Mouse (Mus musculus): ENCODE data around the gene Ppox. TPM values are rescaled to one million over a fixed set of nuclear protein-coding genes. Genes with fewer than 3 reads are reported as not detected.

Ppox gene
- total and polyA plus RNA-seq, 3 experiments, result 27.0 to 168 (median 53.0) TPM

- peaks cover 47% of the 10 kb centered on the region for H3K36me3 ChIP-seq (replicated peaks)
- ATAC-seq (ENCODE audit: extremely low read depth, insufficient number of reproducible peaks, low FRiP score, poor library complexity, severe bottlenecking), result no peak
- TF ChIP-seq GATA1 (IDR thresholded peaks at IDR 0.05; ENCODE audit: borderline replicate concordance, low read length) (no peak), TAL1 (conservative IDR thresholded peaks at IDR 0.05; ENCODE audit: low read depth, low read length) (0 out of 2 replicates have a peak, but pooled peaks have one; percentile 13)
- H3K27me3 ChIP-seq (ENCODE audit: insufficient read depth, low read length), result no peaks in the 10 kb centered on the region
- H3K4me3 ChIP-seq (ENCODE audit: low read depth, low read length), result peak overlapping the region; percentile 97
- DNase-seq (ENCODE audit: low spot score), result no peak
- H3K4me1 ChIP-seq (ENCODE audit: insufficient read depth, low read depth, low read length), result peaks cover 69% of the 10 kb centered on the region
- H3K9me3 ChIP-seq (replicated peaks), result no peaks in the 10 kb centered on the region
These were observed 9.8 kb downstream of the Ppox start for GRCm38 (mm10) chr1:171271196-171271595.

- H3K4me1 ChIP-seq (ENCODE audit: insufficient read depth, low read depth, low read length), result peaks cover 63% of the 10 kb centered on the region
- H3K36me3 ChIP-seq (replicated peaks), result peaks cover 41% of the 10 kb centered on the region
- H3K4me3 ChIP-seq (ENCODE audit: low read depth, low read length), result peak overlapping the region; percentile 97
- no peak for DNase-seq (ENCODE audit: low spot score)
- ATAC-seq (ENCODE audit: extremely low read depth, insufficient number of reproducible peaks, low FRiP score, poor library complexity, severe bottlenecking), result no peak; the same call in 1 of the 2 replicates
- H3K9me3 ChIP-seq (replicated peaks), result no peaks in the 10 kb centered on the region
- TF ChIP-seq TAL1 (conservative IDR thresholded peaks at IDR 0.05; ENCODE audit: low read depth, low read length) (no peak), GATA1 (IDR thresholded peaks at IDR 0.05; ENCODE audit: borderline replicate concordance, low read length) (no peak), CTCF (IDR thresholded peaks at IDR 0.05; ENCODE audit: low read depth, low read length) (no peak)
- no peaks in the 10 kb centered on the region for H3K27me3 ChIP-seq (ENCODE audit: insufficient read depth, low read length)
These were observed 10.4 kb downstream of the Ppox start for GRCm38 (mm10) chr1:171270573-171270900.

GRCm38 (mm10) chr1:171269848-171270572, 11.0 kb downstream of the Ppox start, which contains the start of gene B4galt3:
Gene B4galt3, plus strand, starts transcription at chr1:171270328.
- H3K36me3 ChIP-seq (replicated peaks), result peaks cover 36% of the 10 kb centered on the region
- peak within 1 kb of the TSS; percentile 97 for H3K4me3 ChIP-seq (ENCODE audit: low read depth, low read length)
- H3K9me3 ChIP-seq (replicated peaks), result no peaks in the 10 kb centered on the region
- H3K4me1 ChIP-seq (ENCODE audit: insufficient read depth, low read depth, low read length), result peaks cover 60% of the 10 kb centered on the region
- H3K27me3 ChIP-seq (ENCODE audit: insufficient read depth, low read length), result no peaks in the 10 kb centered on the region
- DNase-seq (ENCODE audit: low spot score) (peak; percentile 90), ATAC-seq (ENCODE audit: extremely low read depth, insufficient number of reproducible peaks, low FRiP score, poor library complexity, severe bottlenecking) (peak; percentile 87)
- no peak for TF ChIP-seq CTCF (IDR thresholded peaks at IDR 0.05; ENCODE audit: low read depth, low read length)
- no peak for TF ChIP-seq GATA2 (IDR thresholded peaks at IDR 0.05; ENCODE audit: borderline replicate concordance, low read depth, low read length)
- TF ChIP-seq GATA1 (IDR thresholded peaks at IDR 0.05; ENCODE audit: borderline replicate concordance, low read length), result no peak
- no peak for TF ChIP-seq POLR2AphosphoS5 (IDR thresholded peaks at IDR 0.05; ENCODE audit: insufficient replicate concordance, low read depth, low read length)
- TF ChIP-seq TAL1 (conservative IDR thresholded peaks at IDR 0.05; ENCODE audit: low read depth, low read length), result no peak

- no peak for ATAC-seq (ENCODE audit: extremely low read depth, insufficient number of reproducible peaks, low FRiP score, poor library complexity, severe bottlenecking)
- H3K36me3 ChIP-seq (replicated peaks), result peaks cover 19% of the 10 kb centered on the region
- no peaks in the 10 kb centered on the region for H3K9me3 ChIP-seq (replicated peaks)
- no peaks in the 10 kb centered on the region; the same call in 1 of the 2 replicates for H3K27me3 ChIP-seq (ENCODE audit: insufficient read depth, low read length)
- TF ChIP-seq GATA1 (IDR thresholded peaks at IDR 0.05; ENCODE audit: borderline replicate concordance, low read length) (no peak), GATA2 (IDR thresholded peaks at IDR 0.05; ENCODE audit: borderline replicate concordance, low read depth, low read length) (no peak), CTCF (IDR thresholded peaks at IDR 0.05; ENCODE audit: low read depth, low read length) (no peak), POLR2AphosphoS5 (IDR thresholded peaks at IDR 0.05; ENCODE audit: insufficient replicate concordance, low read depth, low read length) (no peak), TAL1 (conservative IDR thresholded peaks at IDR 0.05; ENCODE audit: low read depth, low read length) (no peak)
- H3K4me3 ChIP-seq (ENCODE audit: low read depth, low read length), result no peak overlapping the region
- peaks cover 45% of the 10 kb centered on the region for H3K4me1 ChIP-seq (ENCODE audit: insufficient read depth, low read depth, low read length)
- no peak for DNase-seq (ENCODE audit: low spot score)
These were observed 12.6 kb downstream of the Ppox start for GRCm38 (mm10) chr1:171268341-171268740.

- peaks cover 13% of the 10 kb centered on the region for H3K27me3 ChIP-seq (ENCODE audit: insufficient read depth, low read length)
- TF ChIP-seq GATA2 (IDR thresholded peaks at IDR 0.05; ENCODE audit: borderline replicate concordance, low read depth, low read length) (no peak), GATA1 (IDR thresholded peaks at IDR 0.05; ENCODE audit: borderline replicate concordance, low read length) (no peak), POLR2AphosphoS5 (IDR thresholded peaks at IDR 0.05; ENCODE audit: insufficient replicate concordance, low read depth, low read length) (no peak), TAL1 (conservative IDR thresholded peaks at IDR 0.05; ENCODE audit: low read depth, low read length) (no peak), CTCF (IDR thresholded peaks at IDR 0.05; ENCODE audit: low read depth, low read length) (no peak)
- no peaks in the 10 kb centered on the region for H3K36me3 ChIP-seq (replicated peaks)
- H3K9me3 ChIP-seq (replicated peaks), result no peaks in the 10 kb centered on the region
- DNase-seq (ENCODE audit: low spot score) (no peak), ATAC-seq (ENCODE audit: extremely low read depth, insufficient number of reproducible peaks, low FRiP score, poor library complexity, severe bottlenecking) (no peak)
- no peak overlapping the region for H3K4me3 ChIP-seq (ENCODE audit: low read depth, low read length)
- peaks cover 29% of the 10 kb centered on the region for H3K4me1 ChIP-seq (ENCODE audit: insufficient read depth, low read depth, low read length)
These were observed 14.8 kb downstream of the Ppox start for GRCm38 (mm10) chr1:171265971-171266744.

GRCm38 (mm10) chr1:171263666-171264461, 17.1 kb downstream of the Ppox start:
- ATAC-seq (ENCODE audit: extremely low read depth, insufficient number of reproducible peaks, low FRiP score, poor library complexity, severe bottlenecking), result no peak

More at GRCm38 (mm10) chr1:171263666-171264461, 17.1 kb downstream of the Ppox start:
- no peaks in the 10 kb centered on the region for H3K9me3 ChIP-seq (replicated peaks)
- no peaks in the 10 kb centered on the region for H3K36me3 ChIP-seq (replicated peaks)
- DNase-seq (ENCODE audit: low spot score), result no peak
- no peak for TF ChIP-seq GATA2 (IDR thresholded peaks at IDR 0.05; ENCODE audit: borderline replicate concordance, low read depth, low read length)
- TF ChIP-seq TAL1 (conservative IDR thresholded peaks at IDR 0.05; ENCODE audit: low read depth, low read length), result no peak
- TF ChIP-seq GATA1 (IDR thresholded peaks at IDR 0.05; ENCODE audit: borderline replicate concordance, low read length), result no peak
- TF ChIP-seq CTCF (IDR thresholded peaks at IDR 0.05; ENCODE audit: low read depth, low read length), result no peak
- no peak for TF ChIP-seq POLR2AphosphoS5 (IDR thresholded peaks at IDR 0.05; ENCODE audit: insufficient replicate concordance, low read depth, low read length)
- peaks cover 32% of the 10 kb centered on the region for H3K27me3 ChIP-seq (ENCODE audit: insufficient read depth, low read length)
- no peak overlapping the region for H3K4me3 ChIP-seq (ENCODE audit: low read depth, low read length)
- peaks cover 18% of the 10 kb centered on the region for H3K4me1 ChIP-seq (ENCODE audit: insufficient read depth, low read depth, low read length)

Data from G1E (cell line).